Mouse (Mus musculus) neural tube, embryonic 12.5 days (tissue): ENCODE measurements around the gene Ptrh2. TPM values are rescaled to one million over a fixed set of nuclear protein-coding genes. Genes with fewer than 3 reads are reported as not detected.

Experiments
- ATAC-seq: fragments of 200-750 bp; cut with Nextera tagmentation; 2 replicates; pipeline ENCODE4 v1.8.0; 2017; ENCODE audit warnings: low read depth, mild to moderate bottlenecking, moderate TSS enrichment, moderate library complexity; ENCODE audit not compliant: low FRiP score
- H3K27ac ChIP-seq: fragments of 300-500 bp; sonication (generic); 2 replicates; pipeline ENCODE4 v1.5.1; 2016
- H3K27me3 ChIP-seq: fragments of 300-500 bp; sonication (generic); replicated peaks from 2 replicates; pipeline ENCODE4 v1.6.1; 2016; ENCODE audit warnings: mild to moderate bottlenecking
- H3K36me3 ChIP-seq: fragments of 300-500 bp; sonication (generic); 2 replicates; pipeline ENCODE4 v1.6.1; 2016; ENCODE audit warnings: mild to moderate bottlenecking
- H3K4me1 ChIP-seq: fragments of 300-500 bp; sonication (generic); 2 replicates; pipeline ENCODE4 v1.6.1; 2016
- H3K4me2 ChIP-seq: fragments of 300-500 bp; sonication (generic); replicated peaks from 2 replicates; pipeline ENCODE4 v1.6.1; 2016; ENCODE audit warnings: mild to moderate bottlenecking
- H3K4me3 ChIP-seq: fragments of 300-500 bp; sonication (generic); 2 replicates; pipeline ENCODE4 v1.5.1; 2016
- H3K9ac ChIP-seq: fragments of 300-500 bp; sonication (generic); 2 replicates; pipeline ENCODE4 v1.6.1; 2016; ENCODE audit warnings: mild to moderate bottlenecking
- H3K9me3 ChIP-seq: fragments of 300-500 bp; sonication (generic); 2 replicates; pipeline ENCODE4 v1.6.1; 2016; ENCODE audit warnings: mild to moderate bottlenecking
- WGBS: fragments of 180-500 bp; shearing (Covaris S2); methylation state at CpG from one replicate; pipeline ENCODE4 v1.1.7; 2016; 5-methylcytosine and 5-hydroxymethylcytosine counted together
- polyA plus RNA-seq: library from polyadenylated mRNA; unstranded; fragments of >200 nt; fragmentation: Nextera tagmentation; extraction: Ambion mirVana; gene quantifications from 2 replicates; pipeline ENCODE4 v1.2.1, GENCODE M21; 2016

Gene Ptrh2
- polyA plus RNA-seq, 1 experiment from 2014 or later, result 32.0 TPM

DNA sequence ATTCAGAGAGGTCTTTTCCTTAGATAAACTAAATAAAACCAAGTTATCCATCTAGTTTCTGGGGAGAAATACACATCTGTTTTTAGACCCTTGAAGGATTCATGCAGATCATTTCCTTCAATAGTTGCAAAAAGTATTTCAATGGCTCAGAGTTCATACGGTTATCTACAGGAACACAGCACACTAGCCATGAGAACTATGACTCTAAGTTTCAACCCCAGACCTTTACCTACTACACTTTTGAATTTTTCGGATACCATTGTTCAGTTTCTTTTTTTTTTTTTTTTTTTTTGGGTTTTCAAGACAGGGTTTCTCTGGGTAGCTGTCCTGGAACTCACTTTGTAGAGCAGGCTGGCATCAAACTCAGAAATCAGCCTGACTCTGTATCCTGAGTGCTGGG, 55.7 kb downstream of the Ptrh2 start:
- H3K4me1 ChIP-seq, result no peaks in the 10 kb centered on the region
- H3K9me3 ChIP-seq, result no peaks in the 10 kb centered on the region
- H3K9ac ChIP-seq, result no peak overlapping the region
- no peak overlapping the region for H3K27ac ChIP-seq
- no peak overlapping the region for H3K4me2 ChIP-seq
- 0 out of 2 replicates have a peak, but pooled peaks cover 3% of the 10 kb centered on the region for H3K36me3 ChIP-seq
- WGBS, result 92% methylated on average over 2 of the region's 2 CpGs
- ATAC-seq, result no peak
- no peak overlapping the region for H3K4me3 ChIP-seq
- no peaks in the 10 kb centered on the region for H3K27me3 ChIP-seq

DNA sequence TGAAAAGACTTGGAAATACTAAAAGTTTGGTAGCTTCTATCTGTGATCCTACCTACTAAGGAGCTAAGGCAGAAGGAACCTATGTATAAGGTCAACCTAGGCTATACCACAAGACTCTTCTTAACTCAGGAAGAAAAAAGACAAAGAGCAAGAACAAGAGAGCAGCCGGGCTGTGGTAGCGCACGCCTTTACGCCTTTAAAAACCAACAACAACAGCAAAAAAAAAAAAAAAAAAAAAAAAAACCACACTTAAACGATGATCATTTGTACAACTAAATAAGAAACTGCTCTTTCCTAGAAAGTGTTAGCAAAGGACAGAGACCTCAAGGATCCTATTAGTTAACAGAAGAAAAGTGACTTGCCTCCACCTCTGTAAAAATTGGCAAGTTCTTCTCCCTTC, 57.7 kb downstream of the Ptrh2 start:
- H3K9me3 ChIP-seq, result no peaks in the 10 kb centered on the region
- H3K27ac ChIP-seq, result no peak overlapping the region
- 100% methylated on average over 5 of the region's 5 CpGs for WGBS
- no peaks in the 10 kb centered on the region for H3K4me1 ChIP-seq
- no peak for ATAC-seq
- H3K4me2 ChIP-seq, result no peak overlapping the region
- no peak overlapping the region for H3K4me3 ChIP-seq
- no peaks in the 10 kb centered on the region for H3K27me3 ChIP-seq
- no peaks in the 10 kb centered on the region for H3K36me3 ChIP-seq
- H3K9ac ChIP-seq, result no peak overlapping the region

Other genes starting within 250 kb of the Ptrh2 start
- gene Rnft1, start 199.3 kb upstream of the Ptrh2 start, polyA plus RNA-seq, result 19.4 and 21.4 TPM in 2 replicates
- gene Rps6kb1, start 139.2 kb upstream of the Ptrh2 start, polyA plus RNA-seq, result 68.9 and 71.8 TPM in 2 replicates
- 10.7 and 11.9 TPM in 2 replicates for gene Tubd1, start 139.0 kb upstream of the Ptrh2 start, polyA plus RNA-seq
- 96.6 and 97.0 TPM in 2 replicates for gene Vmp1, start 149 bp upstream of the Ptrh2 start, polyA plus RNA-seq
- gene Cltc, start 73.6 kb downstream of the Ptrh2 start, polyA plus RNA-seq, result 150 and 166 TPM in 2 replicates
- gene Dhx40, start 123.8 kb downstream of the Ptrh2 start, polyA plus RNA-seq, result 32.3 and 35.5 TPM in 2 replicates